Mouse (Mus musculus): Measurements from ENCODE around the gene Tnfrsf8.

GRCm38 (mm10) chr4:145246173-145247011 lies 68.6 kb downstream of the Tnfrsf8 start, which contains the start of gene Tnfrsf1b:
- 0 out of 2 replicates have a peak, but pooled peaks have one; percentile 10 for TF ChIP-seq CTCF (IDR thresholded peaks at IDR 0.05; ENCODE audit: low read depth, low read length)
- TF ChIP-seq POLR2A (IDR thresholded peaks at IDR 0.05; ENCODE audit: extremely low read depth, insufficient read depth, low read length), result peak; percentile 97

Data from liver, adult 2 months (tissue).